Mouse (Mus musculus): ENCODE measurements around the gene 2900026A02Rik. TPM values are rescaled to one million over a fixed set of nuclear protein-coding genes. Genes with fewer than 3 reads are reported as not detected.

2900026A02Rik gene
- total RNA-seq, 1 experiment from 2014 or later = 7.8 TPM

DNA sequence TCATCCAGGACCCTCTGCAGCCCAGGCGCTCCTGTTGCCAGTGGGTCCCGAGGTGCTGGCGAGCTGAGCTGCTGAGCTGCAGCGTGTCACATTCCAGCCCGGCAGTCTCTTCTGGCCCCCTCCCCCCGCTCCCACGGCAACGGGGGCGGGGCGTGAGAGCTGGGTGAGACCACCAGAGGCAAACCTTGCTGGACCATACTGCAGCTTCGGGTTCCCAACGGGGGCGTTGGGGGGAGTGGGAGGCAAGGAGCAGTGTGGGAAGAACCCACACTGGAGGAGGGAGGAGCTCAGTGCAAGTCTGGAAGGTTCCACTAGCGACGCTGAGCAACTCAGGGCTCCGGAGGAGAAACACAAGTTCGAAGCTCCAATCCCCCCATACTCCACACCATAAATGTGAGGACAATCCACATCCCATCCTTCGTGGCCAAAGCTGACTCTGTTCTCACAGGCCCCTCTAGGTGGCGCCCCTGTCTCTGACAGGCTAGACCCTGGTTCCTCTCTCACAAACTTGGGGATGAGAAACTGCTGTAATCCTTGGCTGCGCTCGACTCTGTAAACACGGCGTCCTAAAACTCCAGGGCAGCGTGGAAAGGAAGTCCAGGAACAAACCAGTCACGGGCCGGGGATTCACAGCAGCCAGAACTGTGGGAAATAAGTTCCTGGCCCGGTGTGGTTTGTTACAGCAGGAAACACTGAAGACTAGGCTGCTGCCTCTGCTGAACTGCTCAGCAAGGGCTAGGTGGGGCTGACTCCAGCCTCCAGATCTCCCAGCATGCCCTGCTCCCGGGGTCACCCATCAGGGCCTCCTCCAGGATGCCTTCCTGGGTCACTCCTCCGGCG lies 41.0 kb downstream of the 2900026A02Rik start:
- peak; percentile 80 for ATAC-seq (replicated peaks; ENCODE audit: low read depth, poor library complexity, severe bottlenecking)

DNA sequence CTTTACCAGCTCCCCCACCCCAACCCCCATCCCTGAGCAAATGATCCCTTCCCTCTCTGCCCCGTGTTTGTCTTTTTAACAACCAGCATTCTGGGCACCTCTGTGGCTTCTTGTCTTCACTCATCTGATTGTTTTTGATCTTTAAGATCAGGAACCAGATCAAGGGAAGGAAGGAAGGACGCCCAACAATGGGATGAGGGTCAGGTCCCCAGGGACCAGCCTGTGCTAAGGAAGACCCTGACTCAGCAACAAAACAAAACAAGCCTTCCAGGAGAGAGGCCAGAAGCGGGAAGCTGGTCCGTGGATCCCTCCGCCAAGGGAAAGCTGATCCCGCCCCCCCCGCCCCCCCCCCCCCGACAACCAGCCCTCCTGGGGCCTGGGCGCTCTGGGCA lies 41.6 kb downstream of the 2900026A02Rik start:
- no peak for ATAC-seq (replicated peaks; ENCODE audit: low read depth, poor library complexity, severe bottlenecking)

DNA sequence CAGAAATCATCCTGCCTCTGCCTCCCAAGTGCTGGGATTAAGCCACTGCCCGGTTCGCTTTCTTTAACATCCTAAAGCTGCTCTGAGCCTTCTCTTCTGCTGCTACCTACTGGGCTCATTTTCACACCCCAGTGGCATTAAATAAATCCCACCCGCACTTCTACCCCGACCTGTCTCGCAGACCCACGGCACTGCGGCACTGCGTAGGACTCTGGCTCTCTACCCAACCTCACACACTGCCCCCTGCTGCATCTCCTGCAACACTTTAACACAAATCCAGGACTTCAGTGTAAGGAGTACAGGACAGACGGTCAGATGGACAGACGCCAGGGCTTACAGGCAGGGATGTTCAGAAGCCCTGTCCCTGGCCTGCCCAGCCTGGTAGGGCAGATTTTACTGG lies 45.1 kb downstream of the 2900026A02Rik start:
- no peak for ATAC-seq (replicated peaks; ENCODE audit: low read depth, poor library complexity, severe bottlenecking)

DNA sequence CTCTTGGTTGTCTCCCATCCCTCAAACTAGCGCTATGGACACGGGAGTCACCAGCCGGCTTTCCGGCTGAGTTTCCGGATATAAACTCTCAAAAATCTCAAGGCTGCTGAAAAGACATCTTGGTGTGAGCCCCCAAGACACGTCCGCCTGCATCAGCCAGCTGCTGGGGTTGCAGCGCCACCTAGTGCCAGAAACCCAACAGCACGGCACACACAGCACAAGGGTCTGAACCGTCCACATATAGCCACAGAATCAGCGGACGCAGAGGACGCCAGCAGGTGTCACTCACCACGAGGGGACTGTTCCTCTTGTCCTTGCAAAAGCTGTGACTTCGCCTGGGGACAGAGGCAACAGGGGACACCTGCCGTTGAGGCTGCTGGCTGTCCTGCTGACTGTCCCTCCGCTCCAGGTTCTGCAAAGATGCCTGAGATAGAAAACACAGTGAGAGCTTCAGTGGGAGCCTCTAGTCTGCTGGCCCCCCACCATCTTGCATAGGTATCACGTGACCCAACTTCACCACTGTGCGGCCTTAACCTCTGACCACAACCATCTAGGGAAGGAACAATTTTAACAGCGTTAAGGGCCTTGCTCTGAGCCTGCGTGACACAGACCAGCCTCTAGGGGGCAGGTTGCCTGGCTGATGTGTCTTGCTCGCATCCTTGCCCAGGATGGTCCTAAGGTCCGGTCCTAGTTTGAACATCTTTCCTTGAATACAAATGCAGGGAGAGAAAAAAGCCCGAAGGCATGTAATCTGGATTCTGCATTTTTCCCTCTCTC lies 45.9 kb downstream of the 2900026A02Rik start:
- ATAC-seq (replicated peaks; ENCODE audit: low read depth, poor library complexity, severe bottlenecking) = peak; percentile 59

GRCm38 (mm10) chr5:113173318-113173717 lies 47.7 kb downstream of the 2900026A02Rik start:
- peak; percentile 80 for ATAC-seq (replicated peaks; ENCODE audit: low read depth, poor library complexity, severe bottlenecking)

DNA sequence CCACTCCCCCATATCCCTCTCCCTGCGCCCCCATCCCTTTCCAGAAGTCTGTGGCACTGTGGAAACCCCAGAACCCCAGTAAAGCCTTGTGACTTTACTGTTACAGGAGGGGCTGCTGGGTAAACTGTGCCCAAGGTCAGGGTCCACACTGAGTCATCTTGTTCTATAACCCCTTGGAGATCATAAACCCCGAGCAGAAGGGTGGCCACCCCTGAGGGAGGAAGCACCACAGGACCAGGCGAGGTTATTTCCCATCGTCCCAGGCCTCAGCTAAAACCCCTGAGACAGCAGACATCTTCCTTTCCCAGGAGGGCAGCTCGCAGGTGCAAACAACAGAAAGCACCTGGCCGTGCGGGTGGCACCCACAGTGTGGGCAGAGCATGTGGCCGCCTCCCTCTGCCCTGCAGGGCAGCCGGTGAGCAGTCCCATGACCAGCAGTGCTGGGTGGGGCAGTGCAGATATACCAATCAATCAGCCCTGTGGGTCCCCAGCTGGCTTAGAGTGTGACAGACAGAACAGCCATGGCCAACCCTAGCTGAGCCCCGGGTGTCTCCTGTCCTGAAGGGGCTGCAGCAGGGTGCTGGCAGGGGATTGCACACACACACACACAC lies 49.0 kb downstream of the 2900026A02Rik start:
- no peak for ATAC-seq (replicated peaks; ENCODE audit: low read depth, poor library complexity, severe bottlenecking)

DNA sequence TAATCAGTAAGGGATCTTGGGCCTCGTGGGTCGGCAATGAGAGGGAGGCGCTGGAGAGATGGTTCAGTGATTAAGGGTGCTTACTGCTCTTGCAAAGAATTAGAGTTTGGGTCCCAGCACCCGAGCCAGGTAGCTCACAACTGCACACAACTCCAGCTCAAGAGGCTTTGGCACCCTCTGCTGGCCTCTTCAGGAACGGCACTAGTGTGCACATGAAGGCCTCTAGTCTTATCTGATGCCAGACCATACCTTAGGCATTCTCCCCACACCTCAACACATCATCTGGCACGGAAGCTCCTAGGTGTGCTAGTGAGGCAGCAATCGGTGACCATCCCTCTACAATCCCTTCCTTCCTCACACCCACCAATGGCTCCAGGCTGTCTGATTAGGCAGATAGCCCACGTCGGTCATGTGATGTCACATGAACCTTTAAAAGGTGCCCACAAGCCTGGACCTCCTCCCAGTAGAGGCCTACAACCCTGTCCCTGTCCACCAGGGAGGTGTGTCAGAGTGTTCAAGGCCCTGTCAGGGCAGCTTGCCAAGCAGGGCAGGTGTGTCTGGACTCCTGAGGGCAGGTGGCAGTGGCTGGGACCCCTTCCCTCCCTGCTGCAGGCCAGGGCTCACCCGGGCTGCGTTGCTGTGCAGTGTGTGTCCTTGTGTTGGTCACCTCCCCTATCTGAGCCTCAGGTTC lies 50.8 kb downstream of the 2900026A02Rik start:
- no peak for ATAC-seq (replicated peaks; ENCODE audit: low read depth, poor library complexity, severe bottlenecking)

DNA sequence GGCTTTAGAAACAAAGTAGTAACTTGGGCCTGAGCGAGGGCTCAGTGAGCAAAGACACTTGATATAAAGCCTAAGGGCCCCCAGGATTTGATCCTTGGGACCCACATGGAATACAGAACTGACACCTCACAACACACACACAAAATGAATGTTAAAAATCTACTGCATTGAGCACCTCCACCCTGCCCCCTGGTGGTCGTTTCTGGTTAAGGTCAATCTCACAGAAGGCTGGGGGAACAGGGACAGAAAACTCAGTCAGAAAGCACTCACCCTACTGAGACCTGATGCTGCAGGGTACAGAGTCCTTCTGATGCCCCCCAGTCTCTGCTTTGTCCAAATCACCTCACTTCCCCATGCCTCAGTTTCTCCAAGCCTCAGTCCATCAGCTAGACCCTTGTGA lies 53.3 kb downstream of the 2900026A02Rik start:
- ATAC-seq (replicated peaks; ENCODE audit: low read depth, poor library complexity, severe bottlenecking) = no peak

DNA sequence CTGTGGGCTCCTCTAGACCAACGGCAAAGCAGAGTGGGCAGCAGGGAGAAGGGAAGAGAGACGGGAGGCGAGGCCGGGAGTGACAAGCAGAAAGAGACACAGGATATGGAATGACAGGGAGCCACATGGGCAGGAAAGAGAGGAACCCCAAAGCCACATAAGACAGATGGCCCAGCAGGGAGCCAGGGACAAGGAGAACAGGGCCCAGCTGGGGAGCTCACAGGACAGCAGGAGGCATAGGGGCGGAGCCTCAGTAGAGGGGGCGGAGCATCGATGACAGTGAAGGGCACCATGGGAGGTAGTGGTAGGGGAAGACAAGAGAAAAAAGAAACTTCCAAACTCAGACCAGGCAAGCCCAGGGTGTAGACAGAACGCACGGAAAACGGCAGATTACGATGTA lies 55.6 kb downstream of the 2900026A02Rik start:
- peak; percentile 31 for ATAC-seq (replicated peaks; ENCODE audit: low read depth, poor library complexity, severe bottlenecking)

DNA sequence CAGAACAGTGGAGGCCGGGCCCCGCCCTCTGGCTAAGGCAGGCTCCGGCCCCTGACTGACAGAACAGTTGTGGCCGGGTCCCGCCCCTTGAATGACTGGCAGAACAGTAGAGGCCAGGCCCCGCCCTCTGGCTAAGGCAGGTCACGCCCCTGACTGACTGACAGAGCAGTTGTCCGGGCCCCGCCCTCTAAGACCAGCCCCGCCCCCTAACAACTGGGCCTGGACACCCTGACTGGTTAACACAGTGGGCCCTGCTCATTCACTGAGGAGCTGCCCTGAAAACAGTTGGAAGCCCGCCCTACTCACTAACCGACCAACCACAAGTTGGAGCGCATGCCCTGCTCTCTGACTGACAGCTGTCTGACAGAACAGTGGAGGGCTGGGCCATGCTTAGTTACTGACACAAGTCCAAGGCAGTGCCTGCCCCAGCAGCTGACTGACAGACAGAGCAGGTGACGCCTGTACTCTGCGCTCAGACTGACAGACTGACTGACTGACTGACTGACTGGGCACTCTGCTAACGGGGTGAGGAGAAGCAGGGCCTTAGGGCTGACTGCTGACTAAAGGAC lies 56.1 kb downstream of the 2900026A02Rik start:
- ATAC-seq (replicated peaks; ENCODE audit: low read depth, poor library complexity, severe bottlenecking) = peak; percentile 68

DNA sequence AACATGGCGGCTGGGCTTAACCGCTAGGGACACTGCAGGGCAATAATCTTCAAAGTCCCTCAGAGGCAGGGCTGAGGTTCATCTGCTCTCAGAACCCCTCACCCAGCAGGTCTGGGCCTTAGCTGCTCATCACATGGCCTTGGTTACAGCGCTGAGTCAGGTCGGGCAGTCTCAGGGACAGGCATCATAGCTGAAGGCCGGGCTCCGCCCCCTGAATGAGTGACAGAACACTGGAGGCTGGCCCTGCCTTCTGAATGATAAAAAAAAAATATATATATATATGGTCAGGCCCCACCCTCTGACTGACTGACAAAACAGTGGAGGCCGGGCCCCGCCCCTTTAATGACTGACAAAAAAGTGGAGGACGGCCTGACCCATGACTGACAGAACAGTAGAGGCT lies 56.6 kb downstream of the 2900026A02Rik start:
- peak; percentile 33 for ATAC-seq (replicated peaks; ENCODE audit: low read depth, poor library complexity, severe bottlenecking)

DNA sequence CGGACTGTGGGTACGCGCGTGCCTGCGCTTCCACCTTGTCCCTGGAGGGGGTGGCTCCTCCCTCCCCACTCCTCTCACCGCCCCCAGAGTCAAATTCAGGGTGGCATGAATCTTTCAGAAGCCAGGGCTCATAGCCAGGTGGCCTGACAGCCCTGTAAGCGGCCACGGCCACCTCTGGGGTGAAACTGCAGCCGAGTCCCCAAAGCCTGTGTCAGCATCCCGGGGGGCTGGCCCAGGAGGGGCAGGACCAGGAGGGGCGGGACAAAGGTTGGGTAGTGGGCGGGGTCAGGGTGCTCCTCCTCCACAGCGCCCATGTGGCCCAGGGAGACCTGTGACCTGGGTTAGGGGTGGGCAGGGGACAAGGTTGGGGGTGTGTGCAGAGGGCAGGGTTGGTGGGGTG lies 57.9 kb downstream of the 2900026A02Rik start:
- ATAC-seq (replicated peaks; ENCODE audit: low read depth, poor library complexity, severe bottlenecking) = peak; percentile 14

- no peak for ATAC-seq (replicated peaks; ENCODE audit: low read depth, poor library complexity, severe bottlenecking)
These were observed 58.3 kb downstream of the 2900026A02Rik start for GRCm38 (mm10) chr5:113162699-113163098.

DNA sequence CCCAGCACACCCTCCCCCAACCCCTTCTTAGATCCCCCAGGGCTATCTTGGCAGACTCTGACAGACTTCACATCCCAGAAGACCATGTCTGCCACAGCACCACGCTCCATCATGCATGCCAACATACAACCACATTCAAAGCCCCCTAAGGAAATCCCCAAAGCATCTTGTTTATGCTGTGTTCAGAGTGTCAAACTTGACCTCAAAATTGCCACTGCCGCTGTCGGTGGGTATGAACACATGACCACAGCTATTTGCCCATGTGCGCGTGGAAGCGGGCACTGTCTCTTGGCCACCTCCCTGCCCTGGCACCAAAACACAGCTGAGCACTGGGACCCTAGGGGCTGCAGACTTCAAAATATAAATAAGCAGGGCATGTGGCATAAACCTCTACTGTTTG lies 59.5 kb downstream of the 2900026A02Rik start:
- ATAC-seq (replicated peaks; ENCODE audit: low read depth, poor library complexity, severe bottlenecking) = no peak

- no peak for ATAC-seq (replicated peaks; ENCODE audit: low read depth, poor library complexity, severe bottlenecking)
These were observed 60.7 kb downstream of the 2900026A02Rik start for GRCm38 (mm10) chr5:113160320-113160719.

GRCm38 (mm10) chr5:113158759-113159355 lies 62.2 kb downstream of the 2900026A02Rik start:
- no peak for ATAC-seq (replicated peaks; ENCODE audit: low read depth, poor library complexity, severe bottlenecking)

DNA sequence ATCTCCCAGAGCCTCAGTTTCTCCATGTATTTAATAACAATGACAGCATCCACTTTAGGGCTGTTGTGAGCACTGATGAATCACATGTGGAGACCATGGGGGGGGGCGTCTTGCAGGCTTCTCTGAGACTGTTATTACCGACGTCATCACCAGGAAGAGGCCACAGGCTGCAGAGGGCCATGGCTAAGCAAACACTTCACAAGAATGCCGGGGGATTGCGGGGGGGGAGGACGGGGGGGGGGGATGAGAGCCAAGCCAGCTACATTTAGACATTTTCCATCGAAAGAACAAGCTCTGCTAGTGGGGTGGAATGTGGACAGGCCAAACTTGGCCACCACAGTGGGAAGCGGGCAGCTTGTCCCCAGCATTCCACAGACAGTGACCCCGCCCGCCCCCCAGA lies 63.4 kb downstream of the 2900026A02Rik start:
- no peak for ATAC-seq (replicated peaks; ENCODE audit: low read depth, poor library complexity, severe bottlenecking)

DNA sequence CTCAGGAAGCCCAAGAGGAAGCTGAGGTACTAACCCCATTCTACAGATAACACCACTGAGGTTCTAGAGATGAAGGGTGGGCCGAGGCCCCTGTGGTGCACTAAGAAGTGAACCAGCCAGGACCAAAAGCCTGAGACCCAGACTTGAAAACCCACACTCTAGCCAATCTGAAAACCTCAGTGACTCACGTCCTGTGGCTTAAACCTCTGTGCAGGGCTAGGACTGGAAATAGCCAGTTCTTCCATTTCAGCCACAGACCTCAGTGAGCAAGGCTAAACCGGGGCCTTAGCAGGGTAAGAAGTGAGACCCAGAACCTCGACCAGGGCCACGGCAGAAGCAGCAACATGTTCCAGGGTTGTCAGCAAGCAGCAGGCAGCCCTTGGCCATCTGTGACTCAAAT lies 64.0 kb downstream of the 2900026A02Rik start:
- peak; percentile 57 for ATAC-seq (replicated peaks; ENCODE audit: low read depth, poor library complexity, severe bottlenecking)

DNA sequence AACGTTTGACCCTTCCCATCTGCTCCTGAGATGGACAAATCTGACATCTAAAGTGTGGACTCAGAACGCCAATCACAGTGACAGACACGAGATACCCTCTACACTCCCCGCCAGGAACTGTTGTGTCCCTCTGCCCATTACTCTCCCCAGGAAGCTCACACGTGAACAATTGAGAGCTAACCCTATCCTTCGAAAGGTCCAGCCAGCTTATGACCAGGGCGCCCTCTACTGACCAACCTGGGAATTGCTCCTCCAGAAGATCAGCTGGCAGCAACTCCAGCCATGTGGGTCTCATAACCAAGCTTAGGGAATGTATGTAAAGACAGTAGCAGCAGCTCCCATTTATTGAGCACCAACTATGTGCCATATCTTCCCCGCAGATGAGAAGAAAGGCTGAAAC lies 65.9 kb downstream of the 2900026A02Rik start:
- ATAC-seq (replicated peaks; ENCODE audit: low read depth, poor library complexity, severe bottlenecking) = peak; percentile 30; the same call in 1 of the 2 replicates

DNA sequence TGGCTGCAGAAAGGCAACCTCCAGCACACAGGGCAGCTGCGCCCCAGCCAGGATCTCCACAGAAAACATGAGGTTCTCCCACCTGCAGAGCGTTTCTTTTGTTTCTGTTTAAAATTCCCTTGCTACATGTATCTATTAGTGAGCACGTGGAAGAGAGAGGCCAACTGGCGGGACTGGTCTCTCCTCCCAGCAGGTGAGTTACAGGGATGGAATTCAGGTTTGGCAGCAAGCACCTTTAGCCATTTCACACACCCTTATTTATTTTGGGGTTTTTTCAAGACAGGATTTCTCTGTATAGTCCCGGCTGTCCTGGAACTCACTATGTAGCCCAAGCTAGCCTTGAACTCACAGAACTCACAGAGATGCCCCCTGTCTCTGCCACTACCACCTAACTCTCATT lies 66.6 kb downstream of the 2900026A02Rik start:
- ATAC-seq (replicated peaks; ENCODE audit: low read depth, poor library complexity, severe bottlenecking) = no peak
